Mouse (Mus musculus) embryonic facial prominence, embryonic 11.5 days (tissue): ENCODE measurements around the gene Ccdc38. TPM values are rescaled to one million over a fixed set of nuclear protein-coding genes. Genes with fewer than 3 reads are reported as not detected.

Source experiments
- polyA plus RNA-seq: library from polyadenylated mRNA; unstranded; fragments of >200 nt; fragmentation: Nextera tagmentation; extraction: Ambion mirVana; gene quantifications from 2 replicates; pipeline ENCODE4 v1.2.1, GENCODE M21; 2014

Gene Ccdc38
- polyA plus RNA-seq, 1 experiment from 2014 or later = 0.46 TPM

Other genes starting within 250 kb of the Ccdc38 start
- gene Elk3, start 229.5 kb upstream of the Ccdc38 start, polyA plus RNA-seq = 34.0 and 37.2 TPM in 2 replicates
- gene Lta4h, start 87.2 kb upstream of the Ccdc38 start, polyA plus RNA-seq = 223 and 239 TPM in 2 replicates
- not detected in 2 replicates for gene Hal, start 51.9 kb upstream of the Ccdc38 start, polyA plus RNA-seq
- 0.25 and 0.31 TPM in 2 replicates for gene Amdhd1, start 599 bp upstream of the Ccdc38 start, polyA plus RNA-seq
- gene Snrpf, start 49.1 kb downstream of the Ccdc38 start, polyA plus RNA-seq = 137 and 140 TPM in 2 replicates
- 0.17 and 0.50 TPM in 2 replicates for gene Ntn4, start 100.0 kb downstream of the Ccdc38 start, polyA plus RNA-seq